Mouse (Mus musculus) forebrain, postnatal 0 days (tissue): ENCODE measurements around the gene Clmp. TPM values are rescaled to one million over a fixed set of nuclear protein-coding genes. Genes with fewer than 3 reads are reported as not detected.

Source experiments
- ATAC-seq: fragments of 200-750 bp; cut with Nextera tagmentation; 2 replicates; pipeline ENCODE4 v1.8.0; 2017; ENCODE audit warnings: mild to moderate bottlenecking, moderate library complexity
- DNase-seq: peaks from one replicate; pipeline ENCODE4 v3.0.0-alpha.2; 2015
- H3K27ac ChIP-seq: fragments of 300-500 bp; sonication (generic); 2 replicates; pipeline ENCODE4 v1.5.1; 2014; ENCODE audit warnings: low read depth, mild to moderate bottlenecking, antibody characterized with exemption, low read length, moderate library complexity, mixed read lengths
- H3K27me3 ChIP-seq: fragments of 300-500 bp; sonication (generic); 2 replicates; pipeline ENCODE4 v1.6.1; 2014; ENCODE audit warnings: mild to moderate bottlenecking, low read length, mixed read lengths; ENCODE audit not compliant: insufficient read depth
- H3K36me3 ChIP-seq: fragments of 300-500 bp; sonication (generic); 2 replicates; pipeline ENCODE4 v1.6.1; 2014; ENCODE audit warnings: mild to moderate bottlenecking, moderate library complexity; ENCODE audit not compliant: insufficient read depth
- H3K4me1 ChIP-seq: fragments of 300-500 bp; sonication (generic); 2 replicates; pipeline ENCODE4 v1.6.1; 2014; ENCODE audit warnings: antibody characterized with exemption; ENCODE audit not compliant: insufficient read depth
- H3K4me2 ChIP-seq: fragments of 300-500 bp; sonication (generic); 2 replicates; pipeline ENCODE4 v1.6.1; 2014; ENCODE audit warnings: low read depth, mild to moderate bottlenecking, moderate library complexity
- H3K4me3 ChIP-seq: fragments of 300-500 bp; sonication (generic); 2 replicates; pipeline ENCODE4 v1.5.1; 2014; ENCODE audit warnings: low read depth, low read length, mixed read lengths
- H3K9ac ChIP-seq: fragments of 300-500 bp; sonication (generic); 2 replicates; pipeline ENCODE4 v1.6.1; 2014; ENCODE audit warnings: mild to moderate bottlenecking
- H3K9me3 ChIP-seq: fragments of 300-500 bp; sonication (generic); 2 replicates; pipeline ENCODE4 v1.6.1; 2016; ENCODE audit warnings: low read length
- CTCF ChIP-seq: sonication (generic); IDR thresholded peaks from 2 replicates; pipeline ENCODE4 v1.5.1; 2016; ENCODE audit warnings: antibody characterized with exemption, control low read depth, low read depth
- WGBS: fragments of 180-500 bp; shearing (Covaris S2); extraction: QIAGEN DNeasy Blood & Tissue Kit; methylation state at CpG from one replicate; pipeline ENCODE4 v1.1.7; 2014; 5-methylcytosine and 5-hydroxymethylcytosine counted together
- polyA plus RNA-seq: library from polyadenylated mRNA; unstranded; fragments of >200 nt; fragmentation: Nextera tagmentation; extraction: Ambion mirVana; gene quantifications from 2 replicates; pipeline ENCODE4 v1.2.1, GENCODE M21; 2015
- total RNA-seq: library from RNA; depleted of rRNA; stranded (reverse); fragments of >200 nt; gene quantifications from 2 replicates; pipeline ENCODE4 v1.2.3, GENCODE M21; 2014

The Clmp gene
- total and polyA plus RNA-seq, 2 experiments from 2014 or later = 53.5 to 75.4 TPM

GRCm38 (mm10) chr9:40720881-40721280 lies 35.1 kb downstream of the Clmp start:
- TF ChIP-seq CTCF = no peak
- WGBS = 33% methylated on average over 7 of the region's 7 CpGs
- no peak for DNase-seq
- no peaks in the 10 kb centered on the region for H3K36me3 ChIP-seq
- no peaks in the 10 kb centered on the region for H3K27me3 ChIP-seq
- H3K4me3 ChIP-seq = no peak overlapping the region
- no peak overlapping the region for H3K9ac ChIP-seq
- no peak overlapping the region for H3K27ac ChIP-seq
- H3K9me3 ChIP-seq = no peaks in the 10 kb centered on the region
- 0 out of 2 replicates have a peak, but pooled peaks cover 4% of the 10 kb centered on the region for H3K4me1 ChIP-seq
- 0 out of 2 replicates have a peak, but pooled peaks have one; percentile 23 for ATAC-seq
- H3K4me2 ChIP-seq = no peak overlapping the region

DNA sequence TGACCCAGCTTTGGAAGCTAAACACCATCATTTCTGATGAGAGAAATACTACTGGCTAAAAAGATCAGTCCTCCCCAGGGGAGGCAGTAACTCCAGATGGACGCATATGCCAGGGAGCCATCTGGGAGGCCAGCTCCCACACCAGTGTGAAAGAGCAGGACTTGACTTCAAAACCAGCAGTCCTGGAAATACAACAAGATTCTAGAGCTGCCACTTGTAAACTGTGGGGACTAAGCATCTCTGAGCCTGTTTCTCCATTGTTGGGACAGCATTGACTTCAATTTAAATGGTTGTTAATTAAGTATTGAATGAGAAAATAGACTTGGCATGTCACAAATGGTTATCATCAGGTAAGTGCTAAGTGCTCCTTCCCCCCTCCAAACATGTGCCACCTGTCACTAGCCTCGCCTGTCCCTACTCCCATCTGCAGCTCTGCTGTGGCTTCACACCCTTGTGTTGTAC lies 37.6 kb downstream of the Clmp start:
- Histone ChIP-seq H3K9me3 (no peaks in the 10 kb centered on the region), H3K27ac (no peak overlapping the region), H3K4me3 (no peak overlapping the region), H3K4me1 (0 out of 2 replicates have a peak, but pooled peaks cover 4% of the 10 kb centered on the region), H3K9ac (no peak overlapping the region), H3K36me3 (no peaks in the 10 kb centered on the region), H3K27me3 (no peaks in the 10 kb centered on the region), H3K4me2 (no peak overlapping the region)
- WGBS = 58% methylated on average over 2 of the region's 2 CpGs
- no peak for ATAC-seq
- DNase-seq = no peak
- TF ChIP-seq CTCF = no peak

GRCm38 (mm10) chr9:40724978-40725377 lies 39.2 kb downstream of the Clmp start:
- no peak for ATAC-seq
- Histone ChIP-seq H3K4me3 (no peak overlapping the region), H3K9ac (no peak overlapping the region), H3K4me1 (0 out of 2 replicates have a peak, but pooled peaks cover 4% of the 10 kb centered on the region), H3K27me3 (no peaks in the 10 kb centered on the region), H3K9me3 (no peaks in the 10 kb centered on the region), H3K36me3 (no peaks in the 10 kb centered on the region), H3K27ac (no peak overlapping the region), H3K4me2 (no peak overlapping the region)
- WGBS = 66% methylated on average over 5 of the region's 5 CpGs
- DNase-seq = no peak
- no peak for TF ChIP-seq CTCF

- 80% methylated on average over 4 of the region's 4 CpGs for WGBS
- H3K27ac ChIP-seq = no peak overlapping the region
Observed at GRCm38 (mm10) chr9:40727140-40727823, 41.5 kb downstream of the Clmp start.

DNA sequence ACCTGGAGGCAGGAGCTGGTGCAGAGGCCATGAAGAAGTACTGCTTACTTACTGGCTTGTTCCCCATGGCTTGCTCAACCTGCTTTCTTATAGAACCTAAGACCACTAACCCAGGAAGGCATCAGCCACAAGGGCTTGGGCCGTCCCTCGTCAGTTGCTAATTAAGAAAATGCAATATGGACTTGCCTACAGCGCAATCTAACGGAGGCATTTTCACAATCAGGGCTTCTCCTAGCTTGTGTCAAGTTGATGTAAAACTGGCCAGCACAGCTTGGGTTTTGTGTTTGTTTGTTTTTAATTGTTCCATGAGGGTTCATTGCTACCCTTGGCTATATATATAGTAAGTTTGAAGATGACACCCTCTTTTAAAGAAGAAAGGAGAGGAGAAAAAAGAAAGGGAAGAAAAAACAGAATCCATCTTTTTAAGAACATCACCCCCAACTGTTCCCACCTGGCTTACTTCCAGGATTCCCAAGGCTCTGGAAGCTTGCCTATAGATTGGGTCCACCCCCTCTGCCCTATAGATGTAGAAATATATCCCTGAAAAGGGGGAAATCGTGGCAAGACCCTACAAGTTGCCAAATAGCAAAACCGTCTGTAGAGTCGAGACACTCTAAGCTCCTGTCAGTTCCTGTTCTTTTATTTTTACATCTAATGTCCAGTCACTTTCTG lies 42.2 kb downstream of the Clmp start:
- Histone ChIP-seq H3K4me1 (peaks cover 14% of the 10 kb centered on the region), H3K27me3 (no peaks in the 10 kb centered on the region), H3K36me3 (no peaks in the 10 kb centered on the region), H3K9me3 (no peaks in the 10 kb centered on the region), H3K9ac (no peak overlapping the region), H3K4me2 (no peak overlapping the region), H3K4me3 (no peak overlapping the region), H3K27ac (no peak overlapping the region)
- 68% methylated on average over 7 of the region's 7 CpGs for WGBS
- no peak for TF ChIP-seq CTCF
- no peak for DNase-seq
- no peak for ATAC-seq

More at GRCm38 (mm10) chr9:40727140-40727823, 41.5 kb downstream of the Clmp start:
- ATAC-seq (no peak), DNase-seq (no peak)
- no peak for TF ChIP-seq CTCF
- Histone ChIP-seq H3K4me3 (no peak overlapping the region), H3K4me1 (peaks cover 14% of the 10 kb centered on the region), H3K4me2 (no peak overlapping the region), H3K36me3 (no peaks in the 10 kb centered on the region), H3K9ac (no peak overlapping the region), H3K9me3 (no peaks in the 10 kb centered on the region), H3K27me3 (no peaks in the 10 kb centered on the region)

GRCm38 (mm10) chr9:40730302-40730700 lies 44.5 kb downstream of the Clmp start:
- H3K36me3 ChIP-seq = no peaks in the 10 kb centered on the region
- peak overlapping the region; percentile 27 for H3K4me3 ChIP-seq
- no peaks in the 10 kb centered on the region for H3K27me3 ChIP-seq
- DNase-seq = no peak
- H3K27ac ChIP-seq = peak overlapping the region; percentile 90
- TF ChIP-seq CTCF = no peak
- no peak for ATAC-seq
- peaks cover 14% of the 10 kb centered on the region for H3K4me1 ChIP-seq
- peak overlapping the region; percentile 50 for H3K9ac ChIP-seq
- 68% methylated on average over 12 of the region's 12 CpGs for WGBS
- peak overlapping the region; percentile 56 for H3K4me2 ChIP-seq
- H3K9me3 ChIP-seq = no peaks in the 10 kb centered on the region
